Mouse (Mus musculus): ENCODE measurements around the gene Ano2. TPM values are rescaled to one million over a fixed set of nuclear protein-coding genes. Genes with fewer than 3 reads are reported as not detected.

The Ano2 gene
- polyA plus RNA-seq, 1 experiment from 2014 or later, result 1.5 TPM

DNA sequence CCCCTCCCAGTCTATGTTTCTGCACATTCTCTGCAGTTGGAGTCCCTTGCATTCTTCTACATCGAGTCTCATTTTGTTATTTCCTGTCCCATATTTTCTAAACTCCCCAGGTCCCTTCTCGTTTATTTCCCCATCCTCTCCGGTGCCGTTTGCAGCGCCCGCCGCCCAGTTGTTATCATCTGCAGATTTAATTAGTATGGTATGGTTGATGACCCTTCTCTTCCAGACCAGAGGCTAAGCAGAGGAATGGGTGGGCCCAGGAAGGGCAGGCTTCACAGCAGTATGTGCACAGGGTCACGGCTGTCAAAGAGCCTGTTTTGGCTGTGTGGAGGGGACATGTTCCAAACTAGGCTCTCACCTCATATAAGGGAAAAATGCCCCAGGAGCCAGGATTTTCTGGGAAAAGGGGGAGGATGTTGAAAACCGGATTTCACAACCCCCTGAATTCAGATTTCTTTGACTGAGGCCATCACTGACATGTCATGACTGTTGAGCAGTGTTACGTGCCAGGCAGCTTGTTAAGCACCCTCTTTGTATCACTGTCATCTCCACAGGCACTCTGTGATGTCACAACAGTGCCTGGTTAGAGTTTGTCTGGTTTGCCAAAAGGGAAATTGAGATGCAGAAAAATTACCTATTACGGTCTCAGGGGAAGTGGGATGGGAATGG, 72.8 kb downstream of the Ano2 start:
- H3K4me2 ChIP-seq (replicated peaks; ENCODE audit: low read depth), result no peak overlapping the region
- no peak overlapping the region for H3K9ac ChIP-seq (ENCODE audit: low read depth, low read length)
- no peaks in the 10 kb centered on the region for H3K36me3 ChIP-seq (ENCODE audit: control insufficient read depth, insufficient read depth)
- H3K27ac ChIP-seq (ENCODE audit: low read depth, low read length), result no peak overlapping the region
- H3K4me1 ChIP-seq (replicated peaks; ENCODE audit: control insufficient read depth, insufficient read depth, low read length), result no peaks in the 10 kb centered on the region
- no peak for ATAC-seq
- H3K27me3 ChIP-seq (replicated peaks; ENCODE audit: control insufficient read depth, insufficient read depth, low read length), result no peaks in the 10 kb centered on the region
- no peak for TF ChIP-seq CTCF (IDR thresholded peaks at IDR 0.05; ENCODE audit: low read depth)
- WGBS, result 72% methylated on average over 11 of the region's 11 CpGs
- no peaks in the 10 kb centered on the region for H3K9me3 ChIP-seq (ENCODE audit: control insufficient read depth)
- no peak overlapping the region for H3K4me3 ChIP-seq (ENCODE audit: low read depth, low read length)

DNA sequence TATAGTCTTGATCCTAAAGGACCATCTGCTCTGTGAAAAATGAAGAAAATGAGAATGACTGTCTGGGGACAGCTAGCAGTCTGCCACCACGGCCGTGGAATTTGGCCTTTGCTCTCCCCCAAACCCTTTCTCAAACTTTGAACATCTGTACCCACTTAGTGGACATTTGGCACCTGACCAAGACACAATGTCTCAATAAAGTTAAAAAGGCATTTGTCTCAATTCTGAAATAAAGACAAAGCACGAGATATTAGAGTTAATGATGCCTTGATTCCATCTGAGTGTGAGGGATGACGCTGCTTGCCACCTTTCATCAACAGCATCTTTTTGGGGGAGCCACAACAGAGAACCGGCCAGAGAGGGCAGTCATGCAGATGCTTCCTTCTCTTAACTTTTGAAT, 83.0 kb downstream of the Ano2 start:
- Histone ChIP-seq H3K27ac (ENCODE audit: low read depth, low read length) (no peak overlapping the region), H3K4me3 (ENCODE audit: low read depth, low read length) (no peak overlapping the region), H3K9ac (ENCODE audit: low read depth, low read length) (no peak overlapping the region), H3K36me3 (ENCODE audit: control insufficient read depth, insufficient read depth) (no peaks in the 10 kb centered on the region), H3K4me2 (replicated peaks; ENCODE audit: low read depth) (no peak overlapping the region), H3K4me1 (replicated peaks; ENCODE audit: control insufficient read depth, insufficient read depth, low read length) (no peaks in the 10 kb centered on the region), H3K27me3 (replicated peaks; ENCODE audit: control insufficient read depth, insufficient read depth, low read length) (no peaks in the 10 kb centered on the region), H3K9me3 (ENCODE audit: control insufficient read depth) (no peaks in the 10 kb centered on the region)
- WGBS, result 51% methylated on average over 5 of the region's 5 CpGs
- no peak for ATAC-seq
- no peak for TF ChIP-seq CTCF (IDR thresholded peaks at IDR 0.05; ENCODE audit: low read depth)

DNA sequence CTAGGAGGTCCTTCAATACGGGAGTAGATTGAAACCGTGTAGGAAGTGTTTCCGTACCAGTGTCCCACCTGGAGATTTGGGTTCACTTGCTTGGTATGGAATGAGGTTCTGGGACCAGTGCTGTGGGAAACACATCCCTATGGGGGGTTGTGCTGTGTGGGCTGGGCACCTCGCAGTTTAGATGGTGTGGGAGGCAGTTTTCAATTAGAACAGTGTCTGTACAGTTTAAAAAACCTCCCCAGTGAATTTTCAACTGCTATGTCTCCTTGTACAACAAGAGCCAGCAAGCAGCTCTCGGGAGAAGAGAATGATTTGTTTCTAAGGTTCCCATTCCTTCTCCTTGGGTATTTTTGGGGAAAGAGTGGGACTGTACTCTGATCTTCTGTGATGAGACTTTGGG, 86.1 kb downstream of the Ano2 start:
- TF ChIP-seq CTCF (IDR thresholded peaks at IDR 0.05; ENCODE audit: low read depth), result no peak
- Histone ChIP-seq H3K4me2 (replicated peaks; ENCODE audit: low read depth) (no peak overlapping the region), H3K9ac (ENCODE audit: low read depth, low read length) (no peak overlapping the region), H3K9me3 (ENCODE audit: control insufficient read depth) (no peaks in the 10 kb centered on the region), H3K4me1 (replicated peaks; ENCODE audit: control insufficient read depth, insufficient read depth, low read length) (no peaks in the 10 kb centered on the region), H3K36me3 (ENCODE audit: control insufficient read depth, insufficient read depth) (no peaks in the 10 kb centered on the region), H3K27ac (ENCODE audit: low read depth, low read length) (no peak overlapping the region), H3K27me3 (replicated peaks; ENCODE audit: control insufficient read depth, insufficient read depth, low read length) (no peaks in the 10 kb centered on the region), H3K4me3 (ENCODE audit: low read depth, low read length) (no peak overlapping the region)
- ATAC-seq, result no peak
- 74% methylated on average over 5 of the region's 5 CpGs for WGBS

DNA sequence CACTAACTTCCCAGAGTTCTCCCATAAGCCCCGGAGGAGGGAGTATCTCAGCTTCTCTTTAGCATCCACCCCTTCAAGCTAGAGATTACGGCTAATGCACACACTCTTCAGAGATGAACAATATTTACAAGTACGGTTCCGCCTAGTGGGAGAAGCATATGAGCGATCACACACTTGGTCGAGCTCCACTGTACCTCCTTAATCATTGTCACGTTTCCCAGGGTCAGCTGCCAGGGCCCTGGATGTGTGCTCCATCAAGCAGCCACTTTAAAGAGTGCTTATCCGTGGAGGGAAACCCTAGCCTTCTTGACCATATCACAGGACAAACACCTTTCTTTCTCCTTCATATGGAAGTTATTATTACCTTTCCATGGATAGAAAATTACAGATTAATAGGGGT, 112.7 kb downstream of the Ano2 start:
- no peak overlapping the region for H3K9ac ChIP-seq (ENCODE audit: low read depth, low read length)
- 60% methylated on average over 8 of the region's 8 CpGs for WGBS
- no peaks in the 10 kb centered on the region for H3K36me3 ChIP-seq (ENCODE audit: control insufficient read depth, insufficient read depth)
- H3K9me3 ChIP-seq (ENCODE audit: control insufficient read depth), result no peaks in the 10 kb centered on the region
- H3K4me1 ChIP-seq (replicated peaks; ENCODE audit: control insufficient read depth, insufficient read depth, low read length), result no peaks in the 10 kb centered on the region
- ATAC-seq, result no peak
- H3K4me3 ChIP-seq (ENCODE audit: low read depth, low read length), result no peak overlapping the region
- H3K27me3 ChIP-seq (replicated peaks; ENCODE audit: control insufficient read depth, insufficient read depth, low read length), result no peaks in the 10 kb centered on the region
- no peak for TF ChIP-seq CTCF (IDR thresholded peaks at IDR 0.05; ENCODE audit: low read depth)
- no peak overlapping the region for H3K4me2 ChIP-seq (replicated peaks; ENCODE audit: low read depth)
- no peak overlapping the region for H3K27ac ChIP-seq (ENCODE audit: low read depth, low read length)

DNA sequence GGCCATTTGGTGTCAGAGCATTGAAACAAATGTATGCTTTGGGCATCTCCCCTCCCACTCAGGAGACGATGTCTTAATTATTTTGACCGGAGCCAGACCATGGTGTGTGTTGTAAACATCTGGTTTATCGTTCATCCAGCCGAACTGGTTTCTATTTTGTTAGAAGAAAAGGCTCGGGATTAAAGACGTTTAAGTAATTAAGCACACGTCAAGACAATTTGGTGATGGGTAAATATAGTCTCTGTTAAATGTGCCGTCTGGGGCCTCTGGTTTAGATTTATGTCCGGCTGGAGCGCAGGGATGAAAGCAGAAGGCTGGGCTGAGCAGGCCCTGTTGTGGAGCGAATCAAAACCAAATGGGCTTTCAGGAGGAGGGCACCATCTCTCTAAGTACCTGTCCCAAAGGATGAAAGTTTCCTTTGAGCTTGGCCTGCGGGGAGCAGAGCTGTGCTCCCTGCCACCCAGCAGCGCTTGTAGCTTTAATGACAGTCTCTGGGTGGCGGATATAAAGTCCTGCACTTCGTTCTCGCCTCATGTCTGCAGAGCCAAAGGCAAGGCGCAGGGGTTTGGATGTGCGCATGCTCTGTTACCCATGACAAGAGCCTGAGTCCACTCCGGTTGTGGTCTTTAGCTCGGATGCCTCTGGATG, 113.3 kb downstream of the Ano2 start:
- no peak for TF ChIP-seq CTCF (IDR thresholded peaks at IDR 0.05; ENCODE audit: low read depth)
- Histone ChIP-seq H3K4me2 (replicated peaks; ENCODE audit: low read depth) (0 out of 2 replicates have a peak overlapping the region, but pooled peaks have one; percentile 28), H3K27me3 (replicated peaks; ENCODE audit: control insufficient read depth, insufficient read depth, low read length) (no peaks in the 10 kb centered on the region), H3K4me3 (ENCODE audit: low read depth, low read length) (no peak overlapping the region), H3K36me3 (ENCODE audit: control insufficient read depth, insufficient read depth) (no peaks in the 10 kb centered on the region), H3K4me1 (replicated peaks; ENCODE audit: control insufficient read depth, insufficient read depth, low read length) (no peaks in the 10 kb centered on the region), H3K9ac (ENCODE audit: low read depth, low read length) (no peak overlapping the region), H3K9me3 (ENCODE audit: control insufficient read depth) (no peaks in the 10 kb centered on the region), H3K27ac (ENCODE audit: low read depth, low read length) (no peak overlapping the region)
- no peak for ATAC-seq
- 43% methylated on average over 20 of the region's 20 CpGs for WGBS

DNA sequence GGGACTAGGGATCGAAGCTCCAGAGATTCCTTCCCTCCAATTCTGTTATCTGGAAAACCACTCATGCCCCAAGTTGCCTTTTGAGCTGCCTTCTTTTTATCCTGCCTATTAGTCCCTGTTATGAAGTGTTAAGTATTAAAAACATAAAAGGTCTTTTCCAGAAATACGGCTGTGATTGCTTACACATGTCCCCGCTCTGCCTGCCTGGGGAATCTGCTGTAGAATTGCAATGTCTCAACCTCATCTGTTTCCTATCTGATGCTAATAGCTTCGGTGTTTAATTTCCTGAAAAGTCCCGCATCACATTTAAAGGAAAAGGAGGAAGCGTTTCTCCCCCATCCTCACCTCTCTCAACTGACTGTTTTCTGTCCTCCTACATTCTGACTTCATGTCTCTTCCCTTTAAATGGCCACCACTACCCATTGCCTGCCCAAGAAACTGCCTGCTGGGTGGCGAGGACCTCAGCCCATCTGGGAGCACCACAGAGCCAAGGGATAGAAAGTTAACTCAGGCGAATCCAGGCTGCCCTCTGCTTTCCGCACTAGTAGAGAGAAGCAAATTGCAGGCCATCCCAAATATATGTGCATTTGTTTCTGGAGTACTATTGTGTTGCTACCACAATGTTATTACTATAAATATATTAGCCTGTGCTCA, 118.9 kb downstream of the Ano2 start:
- no peak overlapping the region for H3K4me3 ChIP-seq (ENCODE audit: low read depth, low read length)
- no peaks in the 10 kb centered on the region for H3K9me3 ChIP-seq (ENCODE audit: control insufficient read depth)
- no peak overlapping the region for H3K9ac ChIP-seq (ENCODE audit: low read depth, low read length)
- no peaks in the 10 kb centered on the region for H3K4me1 ChIP-seq (replicated peaks; ENCODE audit: control insufficient read depth, insufficient read depth, low read length)
- TF ChIP-seq CTCF (IDR thresholded peaks at IDR 0.05; ENCODE audit: low read depth), result no peak
- WGBS, result 72% methylated on average over 9 of the region's 9 CpGs
- no peaks in the 10 kb centered on the region for H3K36me3 ChIP-seq (ENCODE audit: control insufficient read depth, insufficient read depth)
- no peak overlapping the region for H3K27ac ChIP-seq (ENCODE audit: low read depth, low read length)
- H3K27me3 ChIP-seq (replicated peaks; ENCODE audit: control insufficient read depth, insufficient read depth, low read length), result no peaks in the 10 kb centered on the region
- H3K4me2 ChIP-seq (replicated peaks; ENCODE audit: low read depth), result no peak overlapping the region
- ATAC-seq, result no peak

Data from intestine, postnatal 0 days (tissue).